Mouse (Mus musculus): ENCODE results near the gene Gm9945. TPM values are rescaled to one million over a fixed set of nuclear protein-coding genes. Genes with fewer than 3 reads are reported as not detected.
A peak's percentile ranks its signal among the peaks of the same experiment; 100 is the strongest.

The Gm9945 gene
- polyA plus RNA-seq, 1 experiment from 2014 or later: not detected

GRCm38 (mm10) chr11:53493243-53493955, 13.4 kb downstream of the Gm9945 start:
- DNase-seq (ENCODE audit: low spot score): no peak

GRCm38 (mm10) chr11:53495417-53495816, 15.5 kb downstream of the Gm9945 start:
- DNase-seq (ENCODE audit: low spot score): no peak

- DNase-seq (ENCODE audit: low spot score): peak; percentile 85
Measured at GRCm38 (mm10) chr11:53496946-53497345, 17.0 kb downstream of the Gm9945 start.

- DNase-seq (ENCODE audit: low spot score): no peak
Measured at GRCm38 (mm10) chr11:53500569-53500968, 20.6 kb downstream of the Gm9945 start.

GRCm38 (mm10) chr11:53502039-53502765, 22.2 kb downstream of the Gm9945 start:
- no peak for DNase-seq (ENCODE audit: low spot score)

- no peak for DNase-seq (ENCODE audit: low spot score)
Measured at GRCm38 (mm10) chr11:53503738-53504137, 23.8 kb downstream of the Gm9945 start.

GRCm38 (mm10) chr11:53504376-53504775, 24.4 kb downstream of the Gm9945 start:
- DNase-seq (ENCODE audit: low spot score): no peak

- DNase-seq (ENCODE audit: low spot score): no peak
Measured at GRCm38 (mm10) chr11:53505026-53505663, 25.2 kb downstream of the Gm9945 start.

- DNase-seq (ENCODE audit: low spot score): no peak
Measured at GRCm38 (mm10) chr11:53507098-53507805, 27.3 kb downstream of the Gm9945 start.

- DNase-seq (ENCODE audit: low spot score): no peak
Measured at GRCm38 (mm10) chr11:53508152-53508551, 28.2 kb downstream of the Gm9945 start.

GRCm38 (mm10) chr11:53508591-53508990, 28.6 kb downstream of the Gm9945 start:
- no peak for DNase-seq (ENCODE audit: low spot score)

- DNase-seq (ENCODE audit: low spot score): no peak
Measured at GRCm38 (mm10) chr11:53510351-53510750, 30.4 kb downstream of the Gm9945 start.

- DNase-seq (ENCODE audit: low spot score): peak; percentile 77
Measured at GRCm38 (mm10) chr11:53516775-53517627, 37.0 kb downstream of the Gm9945 start.

- peak; percentile 47 for DNase-seq (ENCODE audit: low spot score)
Measured at GRCm38 (mm10) chr11:53518759-53519158, 38.8 kb downstream of the Gm9945 start.

- DNase-seq (ENCODE audit: low spot score): peak; percentile 54
Measured at GRCm38 (mm10) chr11:53519207-53520121, 39.5 kb downstream of the Gm9945 start, which contains the start of gene Sept8. Sept8 (plus strand) TSS chr11:53519257.

- no peak for DNase-seq (ENCODE audit: low spot score)
Measured at GRCm38 (mm10) chr11:53520122-53520978, 40.4 kb downstream of the Gm9945 start.

GRCm38 (mm10) chr11:53521120-53521820, 41.3 kb downstream of the Gm9945 start:
- no peak for DNase-seq (ENCODE audit: low spot score)

GRCm38 (mm10) chr11:53521821-53522131, 41.8 kb downstream of the Gm9945 start:
- DNase-seq (ENCODE audit: low spot score): no peak
